Mouse (Mus musculus) layer of hippocampus, postnatal 14 days (tissue): ENCODE data around the gene 1700029I15Rik. TPM values are rescaled to one million over a fixed set of nuclear protein-coding genes. Genes with fewer than 3 reads are reported as not detected.

Experiments
- DNase-seq, 2 experiments: peaks; one replicate each; pipeline ENCODE4 v3.0.0; 2021 to 2022; ENCODE audit warnings: low spot score in 2 of 2, mixed read lengths in 1 of 2
- total RNA-seq, 2 experiments: library from RNA; stranded (reverse); gene quantifications; 2 replicates each; pipeline ENCODE4 v1.2.3; 2021

The 1700029I15Rik gene
- total RNA-seq, 2 experiments from 2014 or later = 4.5 to 5.4 TPM

GRCm38 (mm10) chr2:92372767-92373436 lies 9.4 kb upstream of the 1700029I15Rik start:
- DNase-seq = no peak

- DNase-seq = no peak
These were observed 8.9 kb upstream of the 1700029I15Rik start for GRCm38 (mm10) chr2:92373437-92373813.

- peak in 1 of 2 experiments; percentile 36 for DNase-seq
These were observed 7.8 kb upstream of the 1700029I15Rik start, which contains the start of the genes Pex16 and Large2 for GRCm38 (mm10) chr2:92374514-92374913. Gene Pex16 (plus strand): TSS chr2:92374676. Gene Large2 (minus strand): TSS chr2:92374869.

GRCm38 (mm10) chr2:92375099-92375623 lies 7.2 kb upstream of the 1700029I15Rik start:
- peak; percentile 92 to 98 for DNase-seq

GRCm38 (mm10) chr2:92375788-92376187 lies 6.5 kb upstream of the 1700029I15Rik start:
- DNase-seq = no peak

- DNase-seq = no peak
These were observed 6.0 kb upstream of the 1700029I15Rik start for GRCm38 (mm10) chr2:92376300-92376699.

GRCm38 (mm10) chr2:92377320-92377719 lies 5.0 kb upstream of the 1700029I15Rik start:
- DNase-seq = no peak

GRCm38 (mm10) chr2:92379783-92380494 lies 2.4 kb upstream of the 1700029I15Rik start:
- DNase-seq = no peak

GRCm38 (mm10) chr2:92380495-92381050 lies 1.8 kb upstream of the 1700029I15Rik start:
- DNase-seq = no peak

GRCm38 (mm10) chr2:92381161-92381560 lies 1.2 kb upstream of the 1700029I15Rik start:
- no peak for DNase-seq

- no peak for DNase-seq
These were observed 421 bp downstream of the 1700029I15Rik start for GRCm38 (mm10) chr2:92382759-92383158.

- no peak for DNase-seq
These were observed 1.8 kb downstream of the 1700029I15Rik start for GRCm38 (mm10) chr2:92384101-92384500.

- no peak for DNase-seq
These were observed 3.0 kb downstream of the 1700029I15Rik start for GRCm38 (mm10) chr2:92385113-92386051.

- no peak for DNase-seq
These were observed 4.7 kb downstream of the 1700029I15Rik start for GRCm38 (mm10) chr2:92386821-92387570.

- DNase-seq = no peak
These were observed 5.3 kb downstream of the 1700029I15Rik start for GRCm38 (mm10) chr2:92387646-92388045.

- DNase-seq = no peak
These were observed 5.8 kb downstream of the 1700029I15Rik start for GRCm38 (mm10) chr2:92388081-92388517.

- peak; percentile 87 to 93 for DNase-seq
These were observed 6.7 kb downstream of the 1700029I15Rik start for GRCm38 (mm10) chr2:92388891-92389641.

GRCm38 (mm10) chr2:92389645-92390044 lies 7.3 kb downstream of the 1700029I15Rik start:
- DNase-seq = no peak
